Comparison of ENCODE assay signal across 12 mouse cellular contexts in the genomic region with DNA sequence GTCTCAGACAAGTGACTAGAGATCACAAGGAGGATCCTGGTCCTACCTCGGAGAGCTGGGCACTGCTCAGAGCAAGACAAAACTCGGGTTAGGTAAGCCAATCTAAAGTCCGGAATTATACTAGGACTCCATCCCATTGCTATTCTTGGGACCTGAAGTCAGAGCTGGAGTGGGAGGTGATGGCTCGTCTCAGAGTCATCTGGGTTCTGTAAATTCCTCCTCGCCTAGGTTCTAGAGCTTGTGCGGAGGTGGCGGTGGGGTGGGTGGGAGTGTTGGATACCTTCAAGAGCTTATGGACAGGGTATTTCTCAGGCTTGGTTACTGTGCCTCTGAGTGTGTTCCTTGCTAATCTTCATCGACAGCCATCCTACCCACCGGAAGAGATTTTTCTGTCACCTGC.
"Had no signal": no experiment of that assay in that cellular context is flagged by ENCODE, and none has a peak within 500 bp of the region (broad histone marks: within the 10 kb centered on the region; RNA-seq: fewer than 3 reads in every experiment).

No protein-coding gene starts in this region.

- ATAC-seq: inflammation-experienced regulatory T-cells, adult 6 months; intestine, postnatal 0 days; liver, embryonic 12.5 days; midbrain, embryonic 16.5 days had no signal

- DNase-seq: kidney, adult 8-10 months; kidney, postnatal 25 days; layer of hippocampus, adult 9-11 months; layer of hippocampus, postnatal 36 days; lung, postnatal 14 days; retina, postnatal 1 day; thymus, adult 18-20 months; thymus, postnatal 14 days had no signal
